Mouse (Mus musculus): ENCODE results near the gene Chfr.
"Not testable (repeated sequence)": the region's sequence is repeated elsewhere in the genome, so short reads cannot be mapped to it uniquely, and the experiment has no call there.

The Chfr gene

GRCm38 (mm10) chr5:110108305-110108628 lies 27.4 kb upstream of the Chfr start:
- DNase-seq (ENCODE audit: low spot score in 2 of 2) = no peak

GRCm38 (mm10) chr5:110109991-110110441 lies 25.6 kb upstream of the Chfr start, which contains the start of gene Zfp605:
TSS of gene Zfp605 (plus strand) at chr5:110110092.
- DNase-seq (ENCODE audit: low spot score in 2 of 2) = peak; percentile 67 to 73

- not testable (repeated sequence) for DNase-seq (ENCODE audit: low spot score in 2 of 2)
Measured at GRCm38 (mm10) chr5:110122380-110122779, 13.3 kb upstream of the Chfr start.

GRCm38 (mm10) chr5:110136087-110136464 lies 434 bp downstream of the Chfr start:
- no peak for DNase-seq (ENCODE audit: low spot score in 2 of 2)

- no peak for DNase-seq (ENCODE audit: low spot score in 2 of 2)
Measured at GRCm38 (mm10) chr5:110137816-110138215, 2.2 kb downstream of the Chfr start.

- DNase-seq (ENCODE audit: low spot score in 2 of 2) = no peak
Measured at GRCm38 (mm10) chr5:110139325-110139724, 3.7 kb downstream of the Chfr start.

- DNase-seq (ENCODE audit: low spot score in 2 of 2) = no peak
Measured at GRCm38 (mm10) chr5:110140424-110140823, 4.8 kb downstream of the Chfr start.

- no peak for DNase-seq (ENCODE audit: low spot score in 2 of 2)
Measured at GRCm38 (mm10) chr5:110142309-110142708, 6.7 kb downstream of the Chfr start.

GRCm38 (mm10) chr5:110143007-110143406 lies 7.4 kb downstream of the Chfr start:
- no peak for DNase-seq (ENCODE audit: low spot score in 2 of 2)

GRCm38 (mm10) chr5:110169374-110169773 lies 33.7 kb downstream of the Chfr start:
- no peak for DNase-seq (ENCODE audit: low spot score in 2 of 2)

- peak; percentile 85 to 86 for DNase-seq (ENCODE audit: low spot score in 2 of 2)
Measured at GRCm38 (mm10) chr5:110176362-110177020, 40.8 kb downstream of the Chfr start, which contains the start of gene Golga3. TSS of gene Golga3 (plus strand) at chr5:110176701.

- DNase-seq (ENCODE audit: low spot score in 2 of 2) = no peak
Measured at GRCm38 (mm10) chr5:110177021-110177420, 41.4 kb downstream of the Chfr start.

- no peak for DNase-seq (ENCODE audit: low spot score in 2 of 2)
Measured at GRCm38 (mm10) chr5:110178628-110179027, 43.0 kb downstream of the Chfr start.

GRCm38 (mm10) chr5:110181716-110182115 lies 46.1 kb downstream of the Chfr start:
- no peak for DNase-seq (ENCODE audit: low spot score in 2 of 2)

GRCm38 (mm10) chr5:110203164-110203895 lies 67.7 kb downstream of the Chfr start:
- no peak for DNase-seq (ENCODE audit: low spot score in 2 of 2)

- peak in 1 of 2 experiments; percentile 12 for DNase-seq (ENCODE audit: low spot score in 2 of 2)
Measured at GRCm38 (mm10) chr5:110204777-110205176, 69.1 kb downstream of the Chfr start.

GRCm38 (mm10) chr5:110211312-110211711 lies 75.7 kb downstream of the Chfr start:
- DNase-seq (ENCODE audit: low spot score in 2 of 2) = no peak

- no peak for DNase-seq (ENCODE audit: low spot score in 2 of 2)
Measured at GRCm38 (mm10) chr5:110216780-110217179, 81.1 kb downstream of the Chfr start.

GRCm38 (mm10) chr5:110220331-110220730 lies 84.7 kb downstream of the Chfr start:
- no peak for DNase-seq (ENCODE audit: low spot score in 2 of 2)

Data from spleen, postnatal 14 days (tissue).